Mouse (Mus musculus): ENCODE measurements around the gene 6030452D12Rik.

GRCm38 (mm10) chr8:106462131-106462530 lies 38.2 kb upstream of the 6030452D12Rik start:
- TF ChIP-seq POLR2A (IDR thresholded peaks at IDR 0.05; ENCODE audit: extremely low read depth, insufficient read depth, low read length) (no peak), CTCF (IDR thresholded peaks at IDR 0.05; ENCODE audit: extremely low read depth, insufficient read depth, low read length) (no peak)
